Mouse (Mus musculus) inflammation-experienced regulatory T-cells (primary cell): ENCODE measurements around the gene Slc37a4. TPM values are rescaled to one million over a fixed set of nuclear protein-coding genes. Genes with fewer than 3 reads are reported as not detected.

ENCODE experiments used
- polyA plus RNA-seq, 2 experiments: library from polyadenylated mRNA; unstranded; fragments of 100-300 nt; shearing (Covaris generic); gene quantifications; one replicate each; pipeline ENCODE4 v1.2.1; 2017

Slc37a4 gene
- polyA plus RNA-seq = 10 to 100 TPM; 25.8 to 34.7 TPM

GRCm38 (mm10) chr9:44396684-44397411, at the start of gene Slc37a4:
Gene Slc37a4 (plus strand): TSS chr9:44396852.

DNA sequence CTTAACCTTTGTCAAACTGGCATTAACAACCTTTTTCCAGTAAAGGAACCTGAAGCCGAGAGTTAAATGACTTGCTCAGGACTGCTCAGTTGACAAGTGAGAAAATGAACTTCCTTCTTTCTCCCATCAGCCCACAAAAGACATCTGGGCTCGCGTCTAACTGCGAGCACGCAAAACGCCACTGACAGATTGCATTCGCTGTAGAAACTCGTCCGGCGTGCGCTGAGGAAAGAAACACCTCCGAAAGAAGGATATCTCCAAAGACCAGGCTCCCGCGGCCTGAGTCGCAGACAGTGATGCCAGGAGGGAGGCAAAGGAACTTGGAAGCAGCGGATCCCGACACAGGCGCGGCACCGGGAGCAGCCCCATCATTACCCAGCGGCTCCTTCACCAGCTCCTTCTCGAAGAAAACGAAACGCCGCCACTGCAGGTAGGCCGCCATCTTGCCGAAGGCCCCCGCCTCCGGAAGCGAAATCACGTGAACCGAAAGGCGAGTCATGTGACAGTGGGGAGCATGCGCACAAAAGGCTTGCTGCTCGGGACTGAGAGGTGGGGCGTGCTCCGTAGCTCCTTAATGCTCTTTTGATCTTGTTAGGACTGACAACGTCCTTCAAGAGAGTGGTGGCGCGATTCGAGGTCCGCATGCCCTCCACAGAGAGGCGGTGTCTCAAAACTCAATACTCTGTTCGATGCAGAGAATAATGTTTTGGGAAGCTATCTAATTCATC, 35.3 kb upstream of the Slc37a4 start, which contains the start of gene Vps11:
Gene Vps11, minus strand, starts transcription at position 481 of the 728 bp plus-strand sequence.

GRCm38 (mm10) chr9:44379054-44379834, 17.4 kb upstream of the Slc37a4 start, which contains the start of gene Hyou1:
Gene Hyou1 (plus strand): TSS chr9:44379490.

DNA sequence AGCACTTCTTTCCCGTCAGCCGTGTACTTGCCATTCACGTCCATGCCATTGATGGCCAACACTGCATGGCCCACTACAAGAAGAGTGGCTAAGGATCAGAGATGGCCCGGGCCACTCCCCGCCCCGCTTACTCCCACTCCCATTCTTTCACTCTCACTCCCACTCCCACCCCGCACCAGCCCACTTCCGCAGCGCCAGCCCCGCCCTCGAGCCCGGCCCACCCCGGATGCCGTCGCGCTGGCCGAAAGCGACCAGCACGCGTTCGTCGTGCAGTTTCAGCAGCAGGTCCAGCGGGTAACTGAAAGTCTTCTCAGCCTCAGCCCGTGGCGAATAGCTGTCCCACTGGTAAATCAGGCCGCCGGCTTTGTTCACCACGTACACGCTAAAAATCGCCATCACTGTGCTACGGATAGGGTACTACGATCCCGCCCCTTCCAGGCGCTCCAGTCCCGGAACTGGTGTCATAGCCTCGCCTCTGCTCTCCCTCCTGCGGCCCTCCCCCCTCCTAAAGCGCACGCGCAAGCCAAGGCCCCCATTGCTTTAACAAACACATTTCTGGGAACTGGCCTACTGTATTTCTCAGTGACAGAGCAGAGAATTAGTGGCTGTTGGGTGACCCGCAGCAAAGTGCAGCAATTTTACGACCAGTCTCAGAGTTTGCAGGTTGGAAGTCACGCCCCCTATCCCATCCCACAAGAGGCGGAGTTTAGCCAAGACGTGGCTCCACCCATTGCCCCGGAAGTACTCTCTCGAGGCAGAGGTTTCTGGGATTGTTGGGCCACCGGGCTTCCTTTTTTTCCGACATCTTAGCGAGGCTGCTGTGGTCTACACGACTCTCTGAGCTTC, 10.5 kb downstream of the Slc37a4 start, which contains the start of the genes Rps25 and Trappc4:
Gene Rps25, plus strand, starts transcription at position 234 of the 846 bp plus-strand sequence.
Gene Trappc4, minus strand, starts transcription at position 695 of the 846 bp plus-strand sequence.

DNA sequence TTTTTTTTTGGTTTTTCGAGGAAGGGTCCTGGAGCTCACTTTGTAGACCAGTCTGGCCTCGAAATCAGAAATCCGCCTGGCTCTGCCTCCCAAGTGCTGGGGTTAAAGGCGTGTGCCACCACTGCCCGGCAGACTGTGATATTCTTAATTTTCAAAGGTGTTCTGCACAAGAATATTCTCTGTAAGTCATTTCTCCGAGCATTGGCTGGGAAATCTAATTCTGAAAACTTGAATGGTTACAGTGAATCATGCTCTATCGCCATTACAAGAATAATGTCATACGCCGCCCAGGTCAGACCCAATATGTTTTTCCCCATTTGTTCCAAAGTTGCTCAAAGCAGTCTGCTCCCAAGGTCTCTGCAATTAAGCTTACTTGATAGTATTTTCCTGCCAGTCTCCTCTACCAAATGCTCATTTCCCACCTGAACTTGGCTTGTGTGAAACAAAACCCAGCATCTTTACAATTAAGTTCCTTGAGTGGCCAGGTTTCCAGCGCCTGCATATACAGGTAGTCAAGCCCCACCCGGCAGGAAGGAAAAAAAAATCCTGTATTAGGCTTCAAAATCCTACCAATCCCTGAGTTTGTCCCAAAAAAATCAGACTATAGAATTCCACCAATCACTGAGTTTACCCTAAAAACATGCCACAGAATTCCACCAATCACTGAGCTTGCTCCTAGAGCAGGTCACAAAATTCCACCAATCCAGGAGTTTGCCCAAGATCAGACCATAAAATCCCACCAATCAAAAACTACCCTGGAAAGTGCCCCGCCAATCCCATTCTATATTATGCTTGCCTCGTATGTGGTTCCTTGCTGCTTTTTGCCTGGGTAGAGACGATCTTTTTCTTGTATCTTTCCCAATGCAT, 22.1 kb downstream of the Slc37a4 start, which contains the start of gene Ccdc84:
Gene Ccdc84, minus strand, starts transcription at position 51 of the 867 bp plus-strand sequence.

DNA sequence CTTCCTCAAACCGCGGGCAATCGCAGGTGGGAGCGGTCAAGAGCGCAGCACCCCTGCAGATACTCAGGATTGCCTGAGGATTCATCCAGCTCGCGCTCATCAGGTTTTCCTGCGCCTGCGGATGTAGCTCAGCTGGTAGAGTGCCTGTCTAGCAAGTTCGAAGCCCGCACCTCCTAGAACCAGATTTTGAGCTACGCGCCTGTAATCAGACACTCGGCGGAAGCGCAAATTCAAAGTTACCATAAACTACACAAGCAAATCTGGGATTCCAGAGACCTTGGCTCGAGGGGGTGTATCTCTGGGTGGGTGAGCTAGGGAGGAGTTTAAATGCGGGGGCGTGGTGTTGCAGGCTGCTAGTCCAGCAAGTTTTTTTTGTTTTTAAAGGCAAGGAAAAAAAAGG, 44.3 kb downstream of the Slc37a4 start, which contains the start of gene Foxr1:
Gene Foxr1, minus strand, starts transcription at position 176 of the 400 bp plus-strand sequence.

Other genes with a start within 250 kb of the Slc37a4 start
- 10 to 100 TPM; 26.8 to 44.8 TPM for gene Cbl, start 162.8 kb upstream of the Slc37a4 start, polyA plus RNA-seq
- gene Ccdc153, start 156.2 kb upstream of the Slc37a4 start, polyA plus RNA-seq = not detected
- under 1 TPM in 1 of 2 experiments, not detected in 1; 0.52 TPM for gene Pdzd3, start 145.4 kb upstream of the Slc37a4 start, polyA plus RNA-seq
- gene Nlrx1, start 128.3 kb upstream of the Slc37a4 start, polyA plus RNA-seq = 10 to 100 TPM; 11.3 to 16.4 TPM
- gene Abcg4, start 108.2 kb upstream of the Slc37a4 start, polyA plus RNA-seq = 1 to 10 TPM in 1 of 2 experiments, not detected in 1; 1.8 TPM
- 10 to 100 TPM; 23.9 to 26.8 TPM for gene Hinfp, start 91.2 kb upstream of the Slc37a4 start, polyA plus RNA-seq
- 10 to 100 TPM; 14.2 to 23.6 TPM for gene C2cd2l, start 76.6 kb upstream of the Slc37a4 start, polyA plus RNA-seq
- 10 to 100 TPM; 22.6 to 23.7 TPM for gene Dpagt1, start 70.8 kb upstream of the Slc37a4 start, polyA plus RNA-seq
- gene H2afx, start 62.2 kb upstream of the Slc37a4 start, polyA plus RNA-seq = 10 to 100 TPM; 65.6 to 69.5 TPM
- gene Hmbs, start 52.6 kb upstream of the Slc37a4 start, polyA plus RNA-seq = 10 to 100 TPM; 30.2 to 35.7 TPM
- 10 to 100 TPM; 58.3 to 75.2 TPM for gene Vps11, start 35.2 kb upstream of the Slc37a4 start, polyA plus RNA-seq
- 10 to 100 TPM; 14.3 to 22.9 TPM for gene Hyou1, start 17.4 kb upstream of the Slc37a4 start, polyA plus RNA-seq
- gene Rps25, start 10.3 kb downstream of the Slc37a4 start, polyA plus RNA-seq = 1,000 to 10,000 TPM; 1,442 to 1,600 TPM
- 100 to 1,000 TPM; 121 to 140 TPM for gene Trappc4, start 10.7 kb downstream of the Slc37a4 start, polyA plus RNA-seq
- 10 to 100 TPM; 52.3 to 59.9 TPM for gene Ccdc84, start 21.7 kb downstream of the Slc37a4 start, polyA plus RNA-seq
- under 1 TPM in 1 of 2 experiments, not detected in 1; 0.15 TPM for gene Foxr1, start 44.3 kb downstream of the Slc37a4 start, polyA plus RNA-seq
- under 1 TPM in 1 of 2 experiments, not detected in 1; 0.70 TPM for gene Upk2, start 58.1 kb downstream of the Slc37a4 start, polyA plus RNA-seq
- 10 to 100 TPM; 20.6 to 24.6 TPM for gene Bcl9l, start 86.0 kb downstream of the Slc37a4 start, polyA plus RNA-seq
- gene Cxcr5, start 165.0 kb downstream of the Slc37a4 start, polyA plus RNA-seq = 10 to 100 TPM in 1 of 2 experiments, 1 to 10 TPM in 1; 7.7 to 67.4 TPM
- 10 to 100 TPM; 25.6 to 34.3 TPM for gene Ddx6, start 208.0 kb downstream of the Slc37a4 start, polyA plus RNA-seq